Mouse (Mus musculus): ENCODE data around the gene Pgd.
"Not testable (repeated sequence)": the region's sequence is repeated elsewhere in the genome, so short reads cannot be mapped to it uniquely, and the experiment has no call there.

The Pgd gene

DNA sequence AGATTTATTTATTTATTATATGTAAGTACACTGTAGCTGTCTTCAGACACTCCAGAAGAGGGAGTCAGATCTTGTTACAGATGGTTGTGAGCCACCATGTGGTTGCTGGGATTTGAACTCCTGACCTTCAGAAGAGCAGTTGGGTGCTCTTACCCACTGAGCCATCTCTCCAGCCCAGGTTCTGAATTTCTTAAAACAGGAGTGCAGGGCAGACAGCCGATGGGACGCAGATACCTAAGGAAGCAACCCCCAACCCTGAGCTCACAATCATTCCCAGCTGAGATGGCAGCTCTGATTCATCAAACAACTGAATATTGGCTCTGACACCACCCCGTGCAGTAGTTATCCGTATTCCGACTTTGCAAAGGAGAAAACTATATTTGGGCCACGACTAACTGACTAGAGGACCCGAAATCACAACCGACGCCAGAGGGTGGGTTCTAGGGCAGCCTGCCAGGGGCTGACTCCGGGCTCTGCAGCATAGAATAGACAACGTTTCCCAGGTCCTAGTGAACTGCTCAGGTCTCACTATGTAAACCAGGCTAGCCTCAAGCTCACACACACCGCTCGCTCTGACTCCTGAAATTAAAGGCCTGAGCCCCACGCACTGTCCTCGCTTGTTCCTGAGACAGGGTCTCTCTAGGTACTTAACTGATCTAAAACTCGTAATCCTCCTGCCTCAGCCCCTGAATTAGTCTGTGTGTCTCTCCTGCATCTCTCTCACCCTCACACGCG lies 30.3 kb downstream of the Pgd start:
- in situ Hi-C loops (cut with MboI; ENCODE audit: low sequenced_read_pairs) = no loop called here

DNA sequence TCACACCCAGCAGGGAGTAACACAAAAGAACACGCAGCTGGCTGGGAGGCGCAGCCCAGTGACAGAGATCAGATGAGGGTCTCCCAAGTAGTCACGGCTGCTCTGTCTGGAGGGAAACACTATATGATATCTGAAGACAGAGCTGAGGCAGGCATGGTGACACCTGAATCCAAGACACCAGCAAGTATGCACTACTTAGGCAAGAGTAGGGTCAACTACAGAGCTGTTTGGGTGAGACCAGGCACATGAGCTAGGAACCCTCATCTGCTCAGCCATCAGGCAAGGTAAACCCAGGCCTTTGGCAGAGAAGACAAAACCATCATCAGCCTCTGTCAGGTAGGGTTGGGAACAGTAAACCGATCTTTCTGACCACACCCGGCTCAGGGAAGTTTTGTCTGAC lies 33.2 kb downstream of the Pgd start:
- in situ Hi-C loops (cut with MboI; ENCODE audit: low sequenced_read_pairs) = no loop called here

DNA sequence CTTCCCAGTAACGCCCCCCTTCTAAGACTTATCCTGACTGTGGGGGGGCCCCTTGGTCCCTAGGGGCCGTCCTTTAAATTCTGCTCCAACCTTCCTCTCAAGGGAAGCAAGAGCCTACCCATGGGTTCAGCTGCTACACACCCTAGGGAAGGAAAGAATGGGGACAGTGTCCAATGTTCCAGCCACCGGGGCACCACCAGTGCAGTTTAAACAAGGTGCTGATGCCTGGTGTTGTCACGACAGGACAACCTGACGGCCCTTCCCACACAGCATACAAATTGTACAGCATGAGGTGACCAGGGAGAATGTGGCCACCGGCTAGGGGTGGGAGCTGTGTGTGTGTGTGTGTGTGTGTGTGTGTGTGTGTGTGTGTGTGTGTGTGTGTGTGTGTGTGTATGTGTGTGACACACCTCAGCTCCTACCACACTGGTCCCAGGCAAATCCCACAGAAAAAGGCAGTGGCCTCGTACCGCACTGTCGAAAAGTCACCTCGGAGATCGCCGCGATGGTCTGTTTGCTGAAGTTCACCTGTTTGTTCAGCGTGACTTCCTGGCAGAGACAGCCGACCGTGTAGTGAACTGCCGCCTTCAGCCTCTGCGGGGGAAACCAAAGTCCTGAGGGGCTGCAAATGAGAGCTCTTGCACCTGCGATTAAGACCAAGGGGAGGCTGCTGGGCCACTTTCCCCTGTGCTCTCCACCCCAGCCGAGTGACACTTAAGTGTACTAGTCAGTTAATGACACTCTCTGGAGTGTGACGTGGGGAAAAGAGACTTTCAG lies 34.6 kb downstream of the Pgd start:
- in situ Hi-C loops (cut with MboI; ENCODE audit: low sequenced_read_pairs) = no loop called here

DNA sequence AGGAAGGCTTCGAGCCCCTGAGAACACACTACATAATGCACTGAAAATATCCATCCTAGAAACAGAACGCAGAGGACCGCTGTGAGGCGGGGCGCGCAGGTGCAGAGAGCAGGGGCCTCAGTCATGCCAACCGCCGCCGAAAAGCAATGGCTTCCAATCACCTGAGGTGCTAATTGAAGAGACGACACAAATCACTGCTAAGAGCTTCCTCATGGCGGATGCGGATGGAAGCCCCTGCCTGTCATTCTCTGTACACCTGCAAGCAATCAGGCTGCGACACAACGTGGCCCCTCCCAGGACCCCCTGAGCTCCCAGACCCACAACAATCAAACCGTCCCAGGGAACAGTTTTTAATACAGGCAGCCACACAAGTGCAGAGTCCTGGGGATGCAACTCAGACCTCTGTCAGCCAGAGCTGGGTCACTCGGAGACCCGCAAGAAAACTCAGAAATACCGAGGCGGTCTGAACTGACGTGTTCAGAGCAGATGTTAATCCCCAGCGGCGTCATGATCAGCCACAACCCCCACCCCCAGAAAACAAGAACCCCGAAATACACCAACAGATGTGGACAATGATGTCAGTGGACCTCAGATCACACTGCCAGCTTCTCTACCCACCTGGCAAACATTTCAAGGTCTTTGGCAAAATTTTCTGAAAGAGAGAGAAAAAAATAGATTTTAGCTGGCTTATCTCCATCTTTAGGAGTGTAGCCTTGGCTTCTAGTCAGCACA lies 35.4 kb downstream of the Pgd start:
- in situ Hi-C loops (cut with MboI; ENCODE audit: low sequenced_read_pairs) = no loop called here

DNA sequence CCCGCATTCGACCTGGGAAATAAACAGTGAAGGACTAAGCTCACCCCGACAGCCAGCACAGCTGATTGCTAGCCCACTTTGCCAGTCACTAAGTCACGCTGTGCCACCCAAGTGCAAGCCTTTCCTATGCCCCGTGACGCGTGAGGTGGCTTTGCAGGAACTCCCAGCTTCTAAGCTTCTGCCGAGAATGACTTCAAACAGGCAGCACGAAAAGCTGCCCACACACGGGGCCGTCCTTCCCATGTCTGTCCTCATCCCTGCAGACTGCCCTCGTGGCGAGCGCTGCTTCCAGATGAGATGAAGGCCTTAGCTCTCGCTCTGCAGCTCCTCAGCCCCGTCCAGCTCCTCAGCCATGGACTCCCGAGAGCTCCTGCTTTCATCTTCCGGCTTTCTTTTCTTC lies 38.1 kb downstream of the Pgd start:
- in situ Hi-C loops (cut with MboI; ENCODE audit: low sequenced_read_pairs) = no loop called here

DNA sequence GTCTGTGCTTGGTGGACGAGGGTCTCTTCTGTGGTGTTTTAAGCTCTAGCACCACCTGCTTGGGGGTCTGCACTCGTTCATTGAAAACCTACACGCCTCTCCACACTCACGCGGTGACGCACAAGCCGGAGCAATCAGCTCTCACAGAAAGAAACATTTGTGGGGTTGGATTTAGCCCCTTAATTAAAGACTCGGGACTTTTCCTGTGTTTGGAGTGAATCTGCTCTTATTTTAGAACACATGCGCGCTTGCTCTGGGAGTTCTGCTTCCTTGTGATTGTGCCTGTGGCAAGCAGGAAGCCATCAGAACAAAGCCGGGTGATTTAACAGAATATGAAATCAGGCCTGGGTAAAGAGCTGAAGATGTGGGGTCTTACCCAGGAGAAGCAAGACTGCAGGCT lies 39.9 kb downstream of the Pgd start, which contains the start of gene Cort:
Gene Cort (minus strand): TSS at position 101 of the 400 bp plus-strand sequence.
- in situ Hi-C loops (cut with MboI; ENCODE audit: low sequenced_read_pairs) = no loop called here

DNA sequence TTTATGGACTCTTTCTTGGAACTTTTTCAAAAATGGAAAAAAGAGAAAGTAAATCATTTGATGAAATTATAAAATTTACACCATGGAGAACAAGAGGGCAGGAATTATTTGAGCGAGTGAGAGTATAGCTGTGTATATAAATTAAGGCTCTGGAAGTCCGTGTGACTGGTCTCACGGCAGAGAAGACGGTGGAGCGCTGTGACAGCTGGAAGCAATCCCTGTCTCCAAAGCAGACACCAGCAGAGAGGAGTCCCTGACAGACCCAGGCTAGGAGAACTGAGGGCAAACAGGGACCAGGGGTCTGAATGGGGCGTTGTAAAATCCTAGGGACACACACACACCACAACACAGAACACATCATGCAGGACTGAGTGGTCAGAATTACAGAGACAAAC lies 40.5 kb downstream of the Pgd start:
- in situ Hi-C loops (cut with MboI; ENCODE audit: low sequenced_read_pairs) = no loop called here

DNA sequence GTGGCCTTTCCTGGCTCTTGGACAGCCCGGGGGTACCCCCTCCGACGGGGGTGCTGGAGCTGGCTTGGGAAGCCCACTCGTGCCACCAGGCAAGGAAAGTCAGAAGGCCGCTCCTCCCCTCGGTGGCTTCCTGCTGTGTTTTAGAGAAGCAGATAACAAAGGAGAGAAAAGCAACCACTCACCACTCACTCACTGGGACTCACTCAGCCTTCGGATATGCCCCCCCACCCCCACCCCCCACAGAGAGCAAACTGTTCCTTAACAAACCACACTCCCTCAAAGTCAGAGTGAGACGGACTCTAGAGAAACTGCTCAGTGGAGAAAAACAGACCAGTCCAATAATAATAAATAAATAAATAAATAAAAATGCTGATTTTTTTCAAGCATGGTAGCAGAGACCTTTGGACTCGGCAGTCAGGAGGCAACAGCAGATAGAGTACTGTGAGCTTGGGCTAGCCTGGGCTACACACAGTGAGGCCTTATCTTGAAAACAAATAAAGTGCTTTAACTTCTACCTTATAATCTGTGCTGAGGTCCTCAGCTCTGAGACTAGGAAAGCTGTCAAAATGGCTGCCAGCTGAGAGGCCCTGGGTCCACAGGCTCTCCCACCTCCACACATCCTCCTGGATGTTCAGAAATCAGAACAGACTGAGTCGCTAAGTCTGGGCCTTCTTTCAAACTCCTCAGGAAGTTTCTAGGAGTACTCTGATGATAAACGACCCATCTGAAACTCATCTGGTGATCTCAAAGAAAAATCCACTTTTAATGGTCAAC lies 41.0 kb downstream of the Pgd start:
- in situ Hi-C loops (cut with MboI; ENCODE audit: low sequenced_read_pairs) = no loop called here

DNA sequence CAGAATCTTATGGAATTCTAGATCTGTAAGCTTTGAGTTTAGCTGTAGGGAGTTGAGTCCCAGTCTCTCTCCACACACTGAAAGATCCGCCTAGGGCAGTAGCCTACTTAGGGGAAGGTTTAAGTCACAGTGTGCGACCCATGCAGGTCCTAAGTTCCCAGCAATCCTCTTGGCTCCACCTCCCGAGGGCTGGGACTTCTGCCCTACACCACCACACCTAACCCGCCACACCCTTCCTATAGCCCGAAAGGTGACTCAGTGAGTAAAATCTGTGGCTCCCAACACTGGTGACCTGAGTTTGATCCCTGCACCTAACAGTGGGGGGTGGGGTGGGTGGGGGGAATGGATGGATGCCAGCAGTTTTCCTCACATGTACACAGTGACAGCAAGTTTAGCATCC lies 43.1 kb downstream of the Pgd start:
- in situ Hi-C loops (cut with MboI; ENCODE audit: low sequenced_read_pairs) = no loop called here

DNA sequence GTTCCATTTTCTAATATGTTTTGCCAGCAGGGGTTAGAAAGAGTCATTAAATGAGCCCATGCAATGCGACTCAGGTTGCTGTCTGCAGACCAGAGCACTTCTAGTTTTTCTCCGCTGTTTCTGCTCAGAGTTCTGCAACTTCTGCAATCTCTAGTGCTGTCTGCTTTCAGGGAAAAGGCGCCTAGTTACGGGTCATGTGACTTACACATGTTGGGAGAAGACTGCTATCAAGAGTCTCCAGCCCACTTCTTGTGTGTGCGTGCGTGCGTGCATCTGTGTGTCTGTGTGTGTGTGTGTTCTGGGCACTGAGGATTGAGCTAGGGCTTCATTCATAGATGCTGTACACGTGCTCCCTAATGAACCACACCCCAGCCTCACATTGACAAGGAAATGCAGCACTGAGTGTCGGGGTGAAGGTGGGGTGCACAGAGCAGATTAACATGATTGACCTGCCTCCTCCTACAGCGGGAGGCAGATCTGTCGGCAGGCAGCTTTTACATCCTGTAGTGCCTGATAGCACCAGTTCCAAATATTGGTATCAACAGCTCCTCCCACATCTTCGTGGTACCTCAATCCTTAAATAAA lies 46.5 kb downstream of the Pgd start:
- in situ Hi-C loops (cut with MboI; ENCODE audit: low sequenced_read_pairs) = not testable (repeated sequence)

DNA sequence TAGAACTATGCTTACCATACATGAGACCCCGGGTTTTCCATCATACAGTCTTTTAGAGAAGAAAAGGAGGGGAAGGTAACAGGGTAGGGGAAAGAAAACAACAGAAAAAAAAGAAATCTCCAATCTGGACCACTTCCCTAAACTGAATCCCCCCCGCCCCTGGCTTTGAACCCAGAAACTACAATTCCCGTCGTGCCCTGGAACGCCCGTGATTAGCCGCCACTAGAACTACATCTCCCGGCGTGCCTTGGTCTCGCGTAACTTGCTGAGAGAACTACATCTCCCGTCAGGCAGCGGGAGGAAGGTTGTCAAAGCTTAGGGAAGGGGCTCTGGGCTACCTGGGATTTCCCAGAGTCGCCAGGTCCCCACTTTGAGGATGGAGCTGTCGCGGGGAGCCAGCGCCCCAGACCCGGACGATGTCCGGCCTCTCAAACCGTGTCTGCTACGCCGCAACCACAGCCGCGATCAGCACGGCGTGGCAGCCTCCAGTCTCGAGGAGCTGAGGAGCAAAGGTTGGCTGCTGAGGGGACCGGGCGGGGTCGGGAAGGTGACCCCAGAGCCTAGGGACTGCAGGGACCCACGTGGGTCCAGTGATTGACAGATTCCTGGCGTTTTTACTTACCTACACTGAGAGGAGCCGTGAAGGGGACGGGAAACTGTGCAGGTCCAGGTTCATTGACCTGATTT lies 62.6 kb downstream of the Pgd start, which contains the start of gene Dffa:
Gene Dffa (plus strand): TSS at position 272 of the 687 bp plus-strand sequence.
- in situ Hi-C loops (cut with MboI; ENCODE audit: low sequenced_read_pairs) = no loop called here

DNA sequence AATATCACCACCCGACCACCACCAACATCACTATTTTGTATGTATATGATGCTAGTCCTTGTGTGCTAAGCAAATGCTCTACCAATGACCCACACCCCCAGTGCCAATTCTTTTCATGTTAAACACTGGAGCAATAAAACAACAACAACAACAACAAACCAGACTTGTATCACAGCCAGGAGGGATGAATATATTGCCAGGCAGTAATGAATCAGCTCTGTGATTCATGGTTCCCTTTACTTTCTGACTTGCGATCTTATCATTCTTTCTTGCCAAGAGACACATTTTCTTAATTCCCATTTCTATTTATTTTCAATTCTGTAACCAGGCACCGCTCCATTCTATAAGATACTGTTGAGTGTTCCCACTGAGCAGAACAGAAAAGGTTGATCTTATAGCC lies 65.1 kb downstream of the Pgd start:
- in situ Hi-C loops (cut with MboI; ENCODE audit: low sequenced_read_pairs) = no loop called here

DNA sequence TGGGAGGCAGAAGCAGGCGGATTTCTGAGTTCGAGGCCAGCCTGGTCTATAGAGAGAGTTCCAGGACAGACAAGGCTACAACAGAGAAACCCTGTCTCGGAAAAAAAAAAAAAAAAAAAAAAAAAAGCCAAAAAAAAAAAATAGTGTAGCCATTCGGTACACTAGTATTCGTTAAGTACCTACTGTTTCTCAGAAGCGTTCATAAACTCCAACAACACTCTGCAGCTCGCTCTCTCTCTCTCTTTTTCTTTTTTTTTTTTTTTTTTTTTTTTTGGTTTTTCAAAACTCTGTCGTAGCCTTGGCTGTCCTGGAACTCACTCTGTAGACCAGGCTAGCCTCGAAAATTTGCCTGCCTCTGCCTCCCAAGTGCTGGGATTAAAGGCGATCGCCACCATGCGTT lies 66.1 kb downstream of the Pgd start:
- in situ Hi-C loops (cut with MboI; ENCODE audit: low sequenced_read_pairs) = not testable (repeated sequence)
